Mouse (Mus musculus) cortical plate, adult 2 months (tissue): ENCODE data around the gene Gm4871.
"Not testable (repeated sequence)": the region's sequence is repeated elsewhere in the genome, so short reads cannot be mapped to it uniquely, and the experiment has no call there.

Experiments used
- CTCF ChIP-seq: fragments of 200-500 bp; IDR thresholded peaks from 2 replicates; pipeline ENCODE4 v1.5.1; 2011; ENCODE audit warnings: mild to moderate bottlenecking, control low read depth, low read length; ENCODE audit not compliant: insufficient read depth; ENCODE audit errors: extremely low read depth
- POLR2A ChIP-seq: fragments of 200-500 bp; IDR thresholded peaks from 2 replicates; pipeline ENCODE4 v1.6.1; 2011; ENCODE audit warnings: mild to moderate bottlenecking, low read length, control low read depth; ENCODE audit not compliant: insufficient read depth; ENCODE audit errors: extremely low read depth

DNA sequence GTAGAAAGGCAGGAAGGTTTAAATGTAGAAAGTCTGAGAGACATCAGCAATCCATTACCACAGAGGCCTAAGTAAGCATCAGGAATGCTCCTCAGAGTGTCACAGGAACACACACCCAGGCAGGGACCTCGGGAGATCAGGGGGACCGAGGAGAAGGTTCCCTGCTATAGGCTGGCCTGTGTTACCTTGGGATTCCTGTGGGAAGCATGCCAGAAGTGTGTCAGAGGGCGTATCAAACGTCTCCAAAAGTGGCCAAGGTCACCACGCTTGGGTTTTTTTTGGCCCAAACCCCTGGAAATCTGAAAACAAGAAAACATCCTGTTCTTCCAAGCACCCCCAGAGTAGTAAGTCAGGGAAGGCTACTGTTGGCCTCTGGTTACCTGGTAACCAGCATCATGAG, at the start of gene Gm4871:
- TF ChIP-seq POLR2A, CTCF: not testable (repeated sequence)
